Mouse (Mus musculus) MEL (cell line): ENCODE data around the gene Pafah1b2. TPM values are rescaled to one million over a fixed set of nuclear protein-coding genes. Genes with fewer than 3 reads are reported as not detected.

ENCODE experiments used
- DNase-seq: peaks from one replicate; pipeline ENCODE4 v3.0.0; 2011; ENCODE audit warnings: low read depth, low spot score
- H3K27ac ChIP-seq: 2 replicates; pipeline ENCODE4 v1.5.1; 2012; ENCODE audit warnings: low read depth, mild to moderate bottlenecking, control low read depth, low read length, moderate library complexity; ENCODE audit not compliant: control insufficient read depth
- H3K27me3 ChIP-seq, 2 experiments: fragments of 150-350 bp in 1 of 2; sonication (generic) in 1 of 2; 2 replicates each; pipeline ENCODE4 v1.6.1; 2012; ENCODE audit warnings: low read length in 2 of 2, mild to moderate bottlenecking in 2 of 2, improper control_type of control experiment in 1 of 2, moderate library complexity in 1 of 2; ENCODE audit not compliant: insufficient read depth in 2 of 2, control insufficient read depth in 1 of 2
- H3K36me3 ChIP-seq, 2 experiments: 2 replicates each; pipeline ENCODE4 v1.6.1; 2012 to 2014; ENCODE audit warnings: low read length in 2 of 2, improper control_type of control experiment in 1 of 2, inconsistent platforms in 1 of 2, mild to moderate bottlenecking in 1 of 2; ENCODE audit not compliant: insufficient read depth in 2 of 2, control insufficient read depth in 1 of 2
- H3K4me1 ChIP-seq, 2 experiments: fragments of 150-350 bp in 1 of 2; sonication (generic) in 1 of 2; 2 replicates each; pipeline ENCODE4 v1.6.1; 2012; ENCODE audit warnings: low read length in 2 of 2, improper control_type of control experiment in 1 of 2, mild to moderate bottlenecking in 1 of 2; ENCODE audit not compliant: insufficient read depth in 2 of 2, control insufficient read depth in 1 of 2
- H3K4me3 ChIP-seq, 2 experiments: fragments of 150-350 bp in 1 of 2; sonication (generic) in 1 of 2; 2 replicates each; pipeline ENCODE4 v1.5.1; 2012; ENCODE audit warnings: low read depth in 2 of 2, low read length in 2 of 2, mild to moderate bottlenecking in 2 of 2, moderate library complexity in 2 of 2, control low read depth in 1 of 2, improper control_type of control experiment in 1 of 2; ENCODE audit not compliant: control insufficient read depth in 1 of 2, insufficient read depth in 1 of 2
- H3K79me2 ChIP-seq: 2 replicates; pipeline ENCODE4 v1.6.1; 2012; ENCODE audit warnings: mild to moderate bottlenecking, low read length, moderate library complexity; ENCODE audit not compliant: control insufficient read depth, poor library complexity, insufficient read depth
- H3K9ac ChIP-seq: 2 replicates; pipeline ENCODE4 v1.6.1; 2012; ENCODE audit warnings: low read depth, mild to moderate bottlenecking, control low read depth, low read length, moderate library complexity; ENCODE audit not compliant: control insufficient read depth, poor library complexity, severe bottlenecking
- H3K9me3 ChIP-seq: fragments of 150-350 bp; sonication (generic); replicated peaks from 2 replicates; pipeline ENCODE4 v1.6.1; 2012; ENCODE audit warnings: mild to moderate bottlenecking, low read length, improper control_type of control experiment, moderate library complexity; ENCODE audit not compliant: insufficient read depth
- BHLHE40 ChIP-seq: IDR thresholded peaks from 2 replicates; pipeline ENCODE4 v1.6.1; 2012; ENCODE audit warnings: low read depth, mild to moderate bottlenecking, inconsistent platforms, low read length, improper control_type of control experiment, borderline replicate concordance
- CHD2 ChIP-seq: IDR thresholded peaks from 2 replicates; pipeline ENCODE4 v1.6.1; 2011; ENCODE audit warnings: low read length, improper control_type of control experiment
- E2F4 ChIP-seq: IDR thresholded peaks from 2 replicates; pipeline ENCODE4 v1.6.1; 2011; ENCODE audit warnings: low read depth, low read length, improper control_type of control experiment, borderline replicate concordance
- ELF1 ChIP-seq: IDR thresholded peaks from 2 replicates; pipeline ENCODE4 v1.6.1; 2014; ENCODE audit warnings: low read depth, mild to moderate bottlenecking, inconsistent platforms, low read length, improper control_type of control experiment, moderate library complexity
- ETS1 ChIP-seq: IDR thresholded peaks from 2 replicates; pipeline ENCODE4 v1.6.1; 2012; ENCODE audit warnings: low read depth, mild to moderate bottlenecking, inconsistent platforms, low read length, improper control_type of control experiment, moderate library complexity
- GABPA ChIP-seq: IDR thresholded peaks from 2 replicates; pipeline ENCODE4 v1.6.1; 2012; ENCODE audit warnings: low read depth, mild to moderate bottlenecking, inconsistent platforms, low read length, improper control_type of control experiment, moderate library complexity
- GATA1 ChIP-seq: IDR thresholded peaks from 2 replicates; pipeline ENCODE4 v1.6.1; 2011; ENCODE audit warnings: low read depth, low read length, improper control_type of control experiment
- HCFC1 ChIP-seq: IDR thresholded peaks from 2 replicates; pipeline ENCODE4 v1.6.1; 2012; ENCODE audit warnings: low read depth, mild to moderate bottlenecking, inconsistent platforms, low read length, improper control_type of control experiment, moderate library complexity
- MAX ChIP-seq: IDR thresholded peaks from 2 replicates; pipeline ENCODE4 v1.6.1; 2011; ENCODE audit warnings: low read length, improper control_type of control experiment
- MYB ChIP-seq: IDR thresholded peaks from 2 replicates; pipeline ENCODE4 v1.6.1; 2011; ENCODE audit warnings: mild to moderate bottlenecking, low read depth, low read length, improper control_type of control experiment
- MYC ChIP-seq: IDR thresholded peaks from 2 replicates; pipeline ENCODE4 v1.6.1; 2011; ENCODE audit warnings: low read depth, mild to moderate bottlenecking, low read length, improper control_type of control experiment, moderate library complexity
- NELFE ChIP-seq: IDR thresholded peaks from 2 replicates; pipeline ENCODE4 v1.6.1; 2011; ENCODE audit warnings: low read depth, low read length, improper control_type of control experiment
- POLR2AphosphoS2 ChIP-seq: IDR thresholded peaks from 2 replicates; pipeline ENCODE4 v1.6.1; 2011; ENCODE audit warnings: low read length, improper control_type of control experiment
- POLR2AphosphoS5 ChIP-seq: IDR thresholded peaks from 2 replicates; pipeline ENCODE4 v1.6.1; 2012; ENCODE audit warnings: low read depth, borderline replicate concordance, mild to moderate bottlenecking, inconsistent platforms, low read length, moderate library complexity, mixed read lengths
- RAD21 ChIP-seq: IDR thresholded peaks from 2 replicates; pipeline ENCODE4 v1.6.1; 2011; ENCODE audit warnings: mild to moderate bottlenecking, low read depth, low read length, improper control_type of control experiment
- SMC3 ChIP-seq: IDR thresholded peaks from 2 replicates; pipeline ENCODE4 v1.6.1; 2011; ENCODE audit warnings: low read depth, low read length, improper control_type of control experiment
- TAL1 ChIP-seq: IDR thresholded peaks from 2 replicates; pipeline ENCODE4 v1.6.1; 2012; ENCODE audit warnings: mild to moderate bottlenecking, inconsistent platforms, low read length, moderate library complexity, mixed read lengths
- TBP ChIP-seq: IDR thresholded peaks from 2 replicates; pipeline ENCODE4 v1.8.0; 2011; ENCODE audit warnings: low read depth, low read length, improper control_type of control experiment
- TCF12 ChIP-seq: IDR thresholded peaks from 2 replicates; pipeline ENCODE4 v1.6.1; 2014; ENCODE audit warnings: low read depth, mild to moderate bottlenecking, inconsistent platforms, low read length, improper control_type of control experiment, moderate library complexity
- USF2 ChIP-seq, 2 experiments: IDR thresholded peaks; 2 replicates each; pipeline ENCODE4 v1.6.1; 2011 to 2012; ENCODE audit warnings: improper control_type of control experiment in 2 of 2, low read length in 2 of 2, borderline replicate concordance in 1 of 2, inconsistent platforms in 1 of 2, low read depth in 1 of 2, mild to moderate bottlenecking in 1 of 2; ENCODE audit not compliant: insufficient read depth in 1 of 2
- ZC3H11A ChIP-seq: IDR thresholded peaks from 2 replicates; pipeline ENCODE4 v1.6.1; 2012; ENCODE audit warnings: low read depth, mild to moderate bottlenecking, inconsistent platforms, low read length, improper control_type of control experiment
- ZNF384 ChIP-seq: IDR thresholded peaks from 2 replicates; pipeline ENCODE4 v1.6.1; 2012; ENCODE audit warnings: low read depth, mild to moderate bottlenecking, inconsistent platforms, low read length, improper control_type of control experiment
- polyA plus RNA-seq, 2 experiments: library from polyadenylated mRNA; stranded (reverse) in 1 of 2; unstranded in 1 of 2; fragments of >175 nt in 1 of 2; fragments of >200 nt in 1 of 2; gene quantifications; 2 replicates each; pipeline versions ENCODE4 v1.2.1 to v1.2.4; 2012; ENCODE audit warnings: low replicate concordance in 2 of 2, low read depth in 1 of 2; ENCODE audit not compliant: insufficient read length in 2 of 2, insufficient read depth in 1 of 2, missing spikeins in 1 of 2
- total RNA-seq: library from RNA; depleted of rRNA; stranded (reverse); fragments of 300-350 nt; gene quantifications from 2 replicates; pipeline ENCODE4 v1.2.3, GENCODE M21; 2012

Pafah1b2 gene
- total and polyA plus RNA-seq, 3 experiments: 127 to 178 (median 131) TPM

- H3K9me3 ChIP-seq: no peaks in the 10 kb centered on the region
- no peak overlapping the region for H3K9ac ChIP-seq
- no peaks in the 10 kb centered on the region for H3K27me3 ChIP-seq
- DNase-seq: no peak
- peaks cover 0 to 2% of the 10 kb centered on the region in 2 experiments; a peak in 2 of 4 replicates for H3K36me3 ChIP-seq
- no peak overlapping the region for H3K27ac ChIP-seq
- H3K79me2 ChIP-seq: no peaks in the 10 kb centered on the region
- H3K4me1 ChIP-seq: no peaks in the 10 kb centered on the region
- TF ChIP-seq SMC3 (no peak), ZNF384 (no peak), NELFE (no peak), GATA1 (no peak), E2F4 (no peak), MYB (no peak), TBP (no peak), GABPA (no peak), ETS1 (no peak), ELF1 (no peak), ZC3H11A (no peak), RAD21 (no peak), MAX (no peak), TCF12 (no peak), CHD2 (no peak)
- no peak overlapping the region for H3K4me3 ChIP-seq
These were observed 66.8 kb downstream of the Pafah1b2 start for GRCm38 (mm10) chr9:45945721-45946120.

- Histone ChIP-seq H3K4me3 (no peak overlapping the region), H3K27me3 (no peaks in the 10 kb centered on the region), H3K4me1 (no peaks in the 10 kb centered on the region), H3K79me2 (no peaks in the 10 kb centered on the region), H3K9me3 (no peaks in the 10 kb centered on the region), H3K36me3 (peaks cover 0 to 2% of the 10 kb centered on the region in 2 experiments; a peak in 2 of 4 replicates), H3K27ac (no peak overlapping the region)
- TF ChIP-seq POLR2AphosphoS5 (no peak), MYC (no peak), TAL1 (no peak), SMC3 (no peak), HCFC1 (no peak), MAX (no peak), NELFE (no peak), TCF12 (no peak), ETS1 (no peak), POLR2AphosphoS2 (no peak), USF2 (IDR thresholded peaks at IDR 0.05; ENCODE audit: borderline replicate concordance in 1 of 2, insufficient read depth in 1 of 2, low read depth in 1 of 2, low read length in 2 of 2) (no peak), BHLHE40 (no peak)
- TF ChIP-seq, all 39 proteins: peak for 0
- DNase-seq: no peak
- no peak overlapping the region for H3K9ac ChIP-seq
These were observed 67.7 kb downstream of the Pafah1b2 start for GRCm38 (mm10) chr9:45944506-45945400.
